Mouse (Mus musculus) heart, embryonic 12.5 days (tissue): ENCODE results near the gene Slc7a11. TPM values are rescaled to one million over a fixed set of nuclear protein-coding genes. Genes with fewer than 3 reads are reported as not detected.
"Not testable (repeated sequence)": the region's sequence is repeated elsewhere in the genome, so short reads cannot be mapped to it uniquely, and the experiment has no call there.

ENCODE experiments used
- ATAC-seq: fragments of 200-750 bp; cut with Nextera tagmentation; 2 replicates; pipeline ENCODE4 v1.8.0; 2017; ENCODE audit warnings: moderate TSS enrichment, moderate library complexity; ENCODE audit not compliant: insufficient number of reproducible peaks, low FRiP score
- H3K27ac ChIP-seq: fragments of 300-500 bp; sonication (generic); 2 replicates; pipeline ENCODE4 v1.5.1; 2016; ENCODE audit warnings: mild to moderate bottlenecking, moderate library complexity; ENCODE audit not compliant: poor library complexity, severe bottlenecking
- H3K27me3 ChIP-seq: fragments of 300-500 bp; sonication (generic); replicated peaks from 2 replicates; pipeline ENCODE4 v1.6.1; 2016; ENCODE audit warnings: mild to moderate bottlenecking, moderate library complexity
- H3K36me3 ChIP-seq: fragments of 300-500 bp; sonication (generic); 2 replicates; pipeline ENCODE4 v1.6.1; 2016; ENCODE audit warnings: mild to moderate bottlenecking, moderate library complexity
- H3K4me1 ChIP-seq: fragments of 300-500 bp; sonication (generic); replicated peaks from 2 replicates; pipeline ENCODE4 v1.6.1; 2016; ENCODE audit warnings: mild to moderate bottlenecking
- H3K4me2 ChIP-seq: fragments of 300-500 bp; sonication (generic); 2 replicates; pipeline ENCODE4 v1.6.1; 2016; ENCODE audit warnings: mild to moderate bottlenecking, moderate library complexity
- H3K4me3 ChIP-seq: fragments of 300-500 bp; sonication (generic); 2 replicates; pipeline ENCODE4 v1.5.1; 2016; ENCODE audit warnings: mild to moderate bottlenecking
- H3K9ac ChIP-seq: fragments of 300-500 bp; sonication (generic); 2 replicates; pipeline ENCODE4 v1.6.1; 2016; ENCODE audit warnings: mild to moderate bottlenecking, moderate library complexity
- H3K9me3 ChIP-seq: fragments of 300-500 bp; sonication (generic); replicated peaks from 2 replicates; pipeline ENCODE4 v1.6.1; 2016; ENCODE audit warnings: mild to moderate bottlenecking, moderate library complexity
- WGBS: fragments of 180-500 bp; shearing (Covaris S2); methylation state at CpG from one replicate; pipeline ENCODE4 v1.1.7; 2016; 5-methylcytosine and 5-hydroxymethylcytosine counted together
- polyA plus RNA-seq: library from polyadenylated mRNA; unstranded; fragments of >200 nt; fragmentation: Nextera tagmentation; extraction: Ambion mirVana; gene quantifications from 2 replicates; pipeline ENCODE4 v1.2.1, GENCODE M21; 2016

Gene Slc7a11
- polyA plus RNA-seq, 1 experiment from 2014 or later, result 0.19 TPM

DNA sequence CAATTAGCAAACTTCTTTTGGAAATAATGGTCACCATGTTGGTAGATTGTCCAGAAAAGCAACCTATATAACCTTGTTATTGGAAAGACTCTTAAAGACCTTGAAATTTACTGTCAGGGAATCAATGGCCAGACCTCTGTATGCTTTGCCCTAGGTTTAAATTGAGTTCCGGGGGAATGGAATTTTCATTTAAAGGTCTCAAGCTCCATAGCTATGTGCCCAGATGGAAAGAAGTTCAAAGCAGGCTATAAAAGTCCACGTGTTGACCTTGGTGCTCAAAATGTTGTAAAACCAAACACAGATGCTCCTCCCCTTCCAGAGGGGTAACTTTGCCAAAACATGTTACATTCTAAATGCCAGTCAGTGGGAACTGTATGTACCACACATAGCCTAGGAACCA lies 3.0 kb downstream of the Slc7a11 start:
- WGBS, result 81% methylated on average over 2 of the region's 2 CpGs
- ATAC-seq, result no peak
- no peak overlapping the region for H3K4me2 ChIP-seq
- no peaks in the 10 kb centered on the region for H3K27me3 ChIP-seq
- no peak overlapping the region for H3K4me3 ChIP-seq
- H3K9me3 ChIP-seq, result no peaks in the 10 kb centered on the region
- no peak overlapping the region for H3K9ac ChIP-seq
- no peaks in the 10 kb centered on the region for H3K36me3 ChIP-seq
- no peaks in the 10 kb centered on the region for H3K4me1 ChIP-seq
- no peak overlapping the region for H3K27ac ChIP-seq

DNA sequence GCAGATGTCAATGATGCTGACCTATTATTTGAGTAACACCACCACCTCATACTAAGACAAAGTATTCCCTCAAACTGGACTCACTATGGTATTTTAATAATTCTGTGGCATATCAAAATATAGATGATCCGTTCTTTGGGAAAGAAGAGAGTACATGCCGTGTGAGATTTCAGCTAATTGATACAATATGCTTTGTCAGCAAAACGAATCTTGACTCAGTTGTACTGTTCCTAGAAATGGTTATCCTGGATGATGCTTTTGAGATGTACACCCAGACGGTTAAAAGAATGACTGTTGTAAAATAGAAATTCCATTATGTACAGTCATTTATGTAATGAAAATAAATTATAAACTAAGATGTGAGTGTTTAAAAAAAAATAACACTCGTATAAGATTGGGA lies 4.0 kb downstream of the Slc7a11 start:
- no peaks in the 10 kb centered on the region for H3K27me3 ChIP-seq
- H3K36me3 ChIP-seq, result no peaks in the 10 kb centered on the region
- H3K9me3 ChIP-seq, result no peaks in the 10 kb centered on the region
- WGBS, result 81% methylated on average over 5 of the region's 5 CpGs
- no peak overlapping the region for H3K4me3 ChIP-seq
- no peak overlapping the region for H3K4me2 ChIP-seq
- no peak overlapping the region for H3K9ac ChIP-seq
- H3K27ac ChIP-seq, result no peak overlapping the region
- ATAC-seq, result no peak
- no peaks in the 10 kb centered on the region for H3K4me1 ChIP-seq

DNA sequence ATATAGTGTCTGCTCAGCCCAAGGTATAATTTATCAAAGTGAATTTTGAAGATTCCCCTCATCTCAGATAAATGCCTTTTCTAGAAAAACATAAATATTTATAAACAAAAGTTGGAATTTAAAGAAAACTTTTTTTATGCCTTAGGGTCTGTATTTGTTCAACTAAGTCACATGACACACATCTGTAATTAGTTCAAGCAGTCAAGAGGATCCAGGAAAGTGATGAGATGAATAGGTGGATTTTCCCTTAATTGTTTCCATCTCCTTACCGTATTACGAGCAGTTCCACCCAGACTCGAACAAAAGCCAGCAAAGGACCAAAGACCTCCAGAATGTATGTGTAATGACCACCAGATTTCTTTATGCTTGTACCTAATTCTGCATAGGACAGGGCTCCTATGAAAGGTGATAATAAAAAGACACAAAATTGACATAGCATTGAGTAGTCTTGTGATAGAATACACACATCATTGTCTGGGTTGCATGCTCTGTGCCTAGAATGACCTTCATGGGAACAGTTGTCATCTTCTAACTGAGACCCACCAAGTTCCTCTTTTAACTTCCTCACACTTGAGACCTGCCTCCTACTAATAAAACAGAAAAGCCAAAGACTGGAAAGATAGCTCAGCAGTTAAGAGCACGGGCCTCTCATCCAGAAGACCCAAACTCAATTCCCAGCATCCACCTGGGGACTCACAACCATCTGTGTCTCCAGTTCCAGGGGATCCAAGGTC lies 4.7 kb downstream of the Slc7a11 start:
- Histone ChIP-seq H3K4me2 (no peak overlapping the region), H3K36me3 (no peaks in the 10 kb centered on the region), H3K27me3 (no peaks in the 10 kb centered on the region), H3K9ac (no peak overlapping the region), H3K4me3 (no peak overlapping the region), H3K4me1 (no peaks in the 10 kb centered on the region), H3K27ac (no peak overlapping the region), H3K9me3 (no peaks in the 10 kb centered on the region)
- no peak for ATAC-seq
- WGBS, result 74% methylated on average over 4 of the region's 4 CpGs

DNA sequence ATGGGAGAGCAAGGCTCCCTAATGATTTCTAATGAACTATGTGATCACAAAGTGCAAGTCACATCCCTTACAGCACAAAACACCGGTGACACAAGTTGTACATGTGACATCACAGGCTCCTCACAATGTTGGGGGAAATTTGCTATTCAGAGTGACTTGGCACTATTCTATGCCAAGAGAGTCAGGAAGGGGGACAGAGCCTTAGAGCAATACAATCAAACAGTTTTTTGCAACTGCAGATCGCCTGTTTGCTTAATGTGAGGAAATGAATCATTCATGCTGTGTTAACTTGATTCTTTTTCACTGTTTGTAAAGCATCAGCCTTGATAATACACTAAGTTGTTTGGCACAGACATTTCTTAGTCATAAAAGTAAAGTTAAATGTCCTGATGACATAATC lies 5.3 kb downstream of the Slc7a11 start:
- 58% methylated on average over 2 of the region's 2 CpGs for WGBS
- H3K9me3 ChIP-seq, ATAC-seq: not testable (repeated sequence)

DNA sequence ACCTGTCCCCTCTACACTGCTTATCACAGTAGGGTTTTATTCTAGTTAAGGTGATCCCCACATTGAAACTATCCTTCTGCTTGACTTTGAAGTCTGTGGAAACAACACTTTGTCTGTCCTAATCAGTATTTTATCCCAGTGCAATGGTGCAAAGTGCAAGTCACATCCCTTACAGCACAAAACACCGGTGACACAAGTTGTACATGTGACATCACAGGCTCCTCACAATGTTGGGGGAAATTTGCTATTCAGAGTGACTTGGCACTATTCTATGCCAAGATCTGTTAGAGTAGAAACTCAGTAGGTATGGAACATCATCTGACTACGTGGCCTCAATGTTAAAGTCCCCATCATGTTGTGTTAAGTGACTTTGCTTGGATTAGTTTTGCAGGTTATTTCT lies 7.0 kb downstream of the Slc7a11 start:
- not testable (repeated sequence) for H3K9me3 ChIP-seq, H3K27ac ChIP-seq, H3K9ac ChIP-seq, ATAC-seq, H3K4me3 ChIP-seq, H3K27me3 ChIP-seq, H3K4me1 ChIP-seq, H3K36me3 ChIP-seq, H3K4me2 ChIP-seq
- WGBS, result 81% methylated on average over 2 of the region's 2 CpGs

More for the DNA sequence above, 5.3 kb downstream of the Slc7a11 start:
- H3K27me3 ChIP-seq, H3K4me1 ChIP-seq, H3K27ac ChIP-seq, H3K4me2 ChIP-seq, H3K4me3 ChIP-seq, H3K36me3 ChIP-seq, H3K9ac ChIP-seq: not testable (repeated sequence)

DNA sequence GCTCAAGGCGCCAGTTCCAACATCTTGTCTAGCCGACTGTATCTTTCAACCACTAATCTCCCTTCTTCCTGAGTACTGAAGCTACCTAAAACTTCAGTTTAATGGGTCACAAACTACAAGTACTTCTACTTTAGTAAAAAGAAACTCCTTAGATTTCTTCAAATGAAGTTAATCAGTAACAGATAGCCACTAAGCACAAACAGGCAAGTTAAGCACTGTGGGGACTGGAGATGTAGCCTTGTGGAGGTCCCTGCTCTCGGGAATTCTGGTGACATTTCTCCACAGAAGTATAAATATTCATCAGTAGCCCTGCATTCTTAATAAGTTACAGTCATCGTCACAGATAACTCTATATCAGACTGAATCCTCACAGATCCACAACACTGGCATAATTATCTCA lies 9.6 kb downstream of the Slc7a11 start:
- WGBS, result 70% methylated on average over 4 of the region's 4 CpGs
- H3K9ac ChIP-seq, result no peak overlapping the region

DNA sequence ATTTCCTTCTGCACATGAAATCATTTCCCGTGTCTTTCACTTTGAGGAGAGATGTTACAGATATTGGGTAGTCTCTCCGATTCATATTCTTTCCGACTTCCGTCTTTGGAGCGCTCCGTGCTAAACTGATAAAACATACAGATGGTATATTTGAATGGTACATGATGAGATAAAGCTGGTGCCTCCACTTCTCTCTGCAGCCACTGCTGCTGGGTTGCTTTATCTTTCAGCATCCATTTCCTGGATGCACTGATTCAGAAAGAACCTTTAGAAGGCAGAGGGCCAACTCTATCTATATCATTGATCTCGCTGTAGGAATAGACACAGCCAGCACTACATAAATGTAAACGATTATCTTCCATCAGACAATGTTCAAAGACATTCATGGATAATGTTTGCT lies 12.6 kb downstream of the Slc7a11 start:
- Histone ChIP-seq H3K4me2 (no peak overlapping the region), H3K9ac (no peak overlapping the region), H3K4me3 (no peak overlapping the region), H3K9me3 (no peaks in the 10 kb centered on the region), H3K27ac (no peak overlapping the region), H3K4me1 (no peaks in the 10 kb centered on the region), H3K36me3 (no peaks in the 10 kb centered on the region), H3K27me3 (no peaks in the 10 kb centered on the region)
- WGBS, result 75% methylated on average over 8 of the region's 8 CpGs
- ATAC-seq, result no peak

More for the DNA sequence above, 9.6 kb downstream of the Slc7a11 start:
- no peaks in the 10 kb centered on the region for H3K9me3 ChIP-seq
- no peak for ATAC-seq
- no peaks in the 10 kb centered on the region for H3K4me1 ChIP-seq
- H3K27me3 ChIP-seq, result no peaks in the 10 kb centered on the region
- no peak overlapping the region for H3K27ac ChIP-seq
- H3K4me2 ChIP-seq, result no peak overlapping the region
- H3K36me3 ChIP-seq, result no peaks in the 10 kb centered on the region
- H3K4me3 ChIP-seq, result no peak overlapping the region

DNA sequence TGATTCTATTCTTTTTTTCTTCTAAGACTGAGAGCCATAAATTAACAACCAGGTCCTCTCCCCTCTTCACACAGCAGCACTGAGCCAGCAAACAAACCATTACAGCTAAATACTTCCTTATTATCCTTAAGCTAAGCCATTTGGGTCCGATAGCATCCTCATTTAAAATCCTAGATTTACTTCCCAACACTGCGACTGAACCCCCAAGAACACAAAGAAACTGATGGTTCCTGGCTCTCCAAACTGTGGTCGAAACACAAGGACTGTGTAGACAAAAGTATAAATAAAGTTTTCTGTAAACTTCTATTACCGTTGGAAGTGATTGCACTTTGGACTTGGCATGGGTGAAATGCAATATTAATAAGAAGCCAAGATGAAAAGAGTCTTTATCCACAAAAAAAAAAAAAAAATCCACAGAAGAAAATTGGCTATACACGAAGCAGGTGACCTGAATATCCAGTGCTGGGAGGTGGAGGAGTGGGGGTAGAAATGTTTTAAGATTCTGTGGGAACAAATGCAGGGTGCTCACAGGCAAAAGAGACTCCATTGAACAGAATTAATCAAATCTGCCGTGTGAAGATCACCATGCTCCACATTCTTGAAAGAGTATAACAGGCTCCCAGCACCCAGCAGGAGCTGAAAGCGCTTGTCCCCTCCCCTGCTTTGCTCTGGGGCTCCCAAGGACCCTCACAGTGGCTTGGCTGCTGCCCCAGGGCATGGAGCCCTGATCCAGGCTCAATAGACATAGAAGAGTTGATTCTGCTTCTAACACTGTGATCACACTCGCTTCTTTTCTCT lies 21.7 kb downstream of the Slc7a11 start:
- no peaks in the 10 kb centered on the region for H3K27me3 ChIP-seq
- no peaks in the 10 kb centered on the region for H3K9me3 ChIP-seq
- no peak for ATAC-seq
- no peak overlapping the region for H3K4me2 ChIP-seq
- no peaks in the 10 kb centered on the region for H3K4me1 ChIP-seq
- no peak overlapping the region for H3K27ac ChIP-seq
- no peak overlapping the region for H3K4me3 ChIP-seq
- 70% methylated on average over 8 of the region's 8 CpGs for WGBS
- H3K36me3 ChIP-seq, result no peaks in the 10 kb centered on the region
- H3K9ac ChIP-seq, result no peak overlapping the region

DNA sequence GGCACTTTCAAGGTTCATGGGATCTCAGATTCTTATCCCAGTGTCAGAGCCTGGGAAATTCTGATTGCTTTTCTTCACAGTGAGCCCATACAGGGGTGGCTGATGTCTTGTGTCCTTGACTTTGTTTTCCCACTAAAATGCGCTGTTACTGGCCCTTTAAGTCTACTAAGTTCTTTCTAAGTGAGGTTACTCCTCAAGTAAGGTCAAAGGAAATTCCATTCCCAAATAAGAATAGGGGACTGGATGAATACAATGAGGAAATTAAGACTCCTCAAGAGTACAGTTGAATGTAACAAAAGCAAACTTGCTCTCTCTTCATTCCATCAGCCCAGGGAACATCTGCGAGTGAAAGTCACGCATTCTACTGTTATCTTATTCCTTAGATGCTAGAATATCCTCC lies 24.3 kb downstream of the Slc7a11 start:
- no peaks in the 10 kb centered on the region for H3K4me1 ChIP-seq
- no peak overlapping the region for H3K4me3 ChIP-seq
- H3K9me3 ChIP-seq, result no peaks in the 10 kb centered on the region
- no peak overlapping the region for H3K9ac ChIP-seq
- H3K4me2 ChIP-seq, result no peak overlapping the region
- no peaks in the 10 kb centered on the region for H3K27me3 ChIP-seq
- no peak overlapping the region for H3K27ac ChIP-seq
- H3K36me3 ChIP-seq, result no peaks in the 10 kb centered on the region
- ATAC-seq, result no peak
- WGBS, result 72% methylated on average over 3 of the region's 3 CpGs

DNA sequence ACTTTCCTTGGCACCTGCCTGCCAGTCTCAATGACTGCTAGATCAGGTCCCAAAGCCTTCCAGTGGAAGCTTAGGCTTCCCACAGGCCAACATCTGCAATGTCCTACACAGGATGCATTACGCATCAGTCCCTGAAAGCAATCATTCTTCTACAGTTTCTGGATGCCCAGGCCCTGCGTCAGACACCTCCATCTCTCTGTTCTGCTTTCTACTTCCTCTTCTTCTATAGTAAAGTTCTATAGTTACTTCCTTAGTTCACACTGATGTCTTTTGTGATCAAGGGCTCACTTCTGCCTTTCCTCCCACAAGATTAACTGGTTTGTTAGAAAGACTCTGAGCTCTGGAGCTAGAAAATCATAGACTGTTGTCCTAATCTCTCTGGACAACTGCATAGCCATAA lies 36.6 kb downstream of the Slc7a11 start:
- Histone ChIP-seq H3K4me1 (no peaks in the 10 kb centered on the region), H3K36me3 (no peaks in the 10 kb centered on the region), H3K9ac (no peak overlapping the region), H3K4me2 (no peak overlapping the region), H3K4me3 (no peak overlapping the region), H3K9me3 (no peaks in the 10 kb centered on the region), H3K27me3 (no peaks in the 10 kb centered on the region), H3K27ac (no peak overlapping the region)
- no peak for ATAC-seq
- WGBS, result 81% methylated on average over 2 of the region's 2 CpGs

DNA sequence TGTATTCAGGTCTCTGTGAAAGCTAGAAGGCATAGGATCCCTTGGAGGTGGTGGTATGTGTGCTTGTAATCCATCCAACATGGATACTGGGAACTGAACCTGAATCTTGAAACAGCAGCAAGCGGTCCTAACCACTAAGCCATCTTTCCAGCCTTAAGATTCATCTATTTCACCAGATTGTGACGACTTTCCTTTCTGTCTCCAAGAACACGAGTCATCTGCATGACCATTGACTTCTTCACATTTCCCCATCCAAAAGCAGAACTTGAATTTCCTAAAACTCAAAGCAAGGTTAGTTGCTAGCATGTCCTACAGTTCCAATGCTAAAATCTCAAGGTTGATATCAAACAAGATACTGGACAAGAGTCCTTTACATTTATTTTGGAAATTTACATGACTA lies 37.5 kb downstream of the Slc7a11 start:
- H3K36me3 ChIP-seq, result no peaks in the 10 kb centered on the region
- H3K4me2 ChIP-seq, result no peak overlapping the region
- no peak overlapping the region for H3K9ac ChIP-seq
- H3K4me3 ChIP-seq, result no peak overlapping the region
- WGBS, result 68% methylated on average over 3 of the region's 3 CpGs
- no peaks in the 10 kb centered on the region for H3K27me3 ChIP-seq
- no peaks in the 10 kb centered on the region for H3K4me1 ChIP-seq
- H3K27ac ChIP-seq, result no peak overlapping the region
- no peaks in the 10 kb centered on the region for H3K9me3 ChIP-seq
- ATAC-seq, result no peak
